Mouse (Mus musculus): ENCODE measurements around the gene Kdf1. TPM values are rescaled to one million over a fixed set of nuclear protein-coding genes. Genes with fewer than 3 reads are reported as not detected.

The Kdf1 gene
- polyA plus RNA-seq, 1 experiment, result 0.01 TPM

DNA sequence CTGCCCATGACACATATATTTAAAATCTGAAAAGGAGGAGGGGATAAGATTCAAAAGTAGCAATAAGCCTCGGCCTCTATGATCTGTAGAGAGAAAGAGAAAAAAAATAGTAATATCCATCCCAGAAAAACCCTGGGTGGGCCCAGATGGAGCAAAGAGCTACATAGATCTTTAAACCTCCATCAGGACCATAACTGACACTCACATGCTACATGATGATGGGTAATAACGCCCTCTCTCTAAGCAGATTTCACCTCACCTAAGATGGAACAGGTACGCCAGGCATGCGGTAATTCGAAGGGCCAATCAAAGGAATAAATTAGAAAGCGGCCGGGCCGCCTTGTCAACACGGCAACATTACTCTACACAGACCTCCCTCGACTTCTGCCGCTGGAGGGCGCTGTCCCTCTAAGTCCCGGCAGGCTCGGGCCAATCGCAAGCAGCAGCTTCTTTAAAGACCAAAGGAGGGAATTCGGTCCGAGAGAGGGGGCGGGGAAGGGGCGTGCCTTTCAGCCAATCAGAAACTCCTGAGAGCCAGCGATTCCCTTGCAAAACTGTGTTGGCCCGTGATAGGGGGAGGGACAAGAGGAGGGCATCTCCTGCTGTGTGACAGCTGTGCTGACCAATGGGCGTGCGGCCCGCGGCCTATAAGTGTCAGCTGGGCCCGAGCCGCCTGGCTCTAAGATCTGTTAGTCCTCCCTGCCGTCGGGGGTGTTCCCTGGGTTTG lies 39.1 kb upstream of the Kdf1 start, which contains the start of gene Tent5b:
TSS of gene Tent5b (plus strand) at position 675 of the 727 bp plus-strand sequence.
- H3K27me3 ChIP-seq (ENCODE audit: control insufficient read depth, insufficient read depth, insufficient read length), result no peaks in the 10 kb centered on the region
- no peak within 1 kb of the TSS for H3ac ChIP-seq (ENCODE audit: control insufficient read depth, insufficient read length)
- H3K4me3 ChIP-seq, result peak within 1 kb of the TSS; percentile 22
- H3K4me2 ChIP-seq (ENCODE audit: low read depth), result peak within 1 kb of the TSS; percentile 68
- H3K79me2 ChIP-seq (ENCODE audit: control insufficient read depth, insufficient read depth), result no peaks in the 10 kb centered on the region
- no peak for TF ChIP-seq POLR2A (IDR thresholded peaks at IDR 0.05; ENCODE audit: insufficient read length, low read depth)
- no peak for TF ChIP-seq TCF3 (IDR thresholded peaks at IDR 0.05; ENCODE audit: insufficient read length, low read depth)
- TF ChIP-seq SRF (IDR thresholded peaks at IDR 0.05; ENCODE audit: control insufficient read depth, insufficient read length, low read depth), result peak; percentile 55
- TF ChIP-seq CEBPB (IDR thresholded peaks at IDR 0.05; ENCODE audit: insufficient read depth, poor library complexity, severe bottlenecking), result no peak
- no peak for TF ChIP-seq REST (IDR thresholded peaks at IDR 0.05; ENCODE audit: insufficient read depth, insufficient read length)
- TF ChIP-seq USF1 (IDR thresholded peaks at IDR 0.05; ENCODE audit: low read depth), result no peak
- TF ChIP-seq POLR2AphosphoS2 (IDR thresholded peaks at IDR 0.05; ENCODE audit: insufficient read length, low read depth), result no peak
- no peak for TF ChIP-seq MAX (IDR thresholded peaks at IDR 0.05; ENCODE audit: low read depth)
- TF ChIP-seq TCF12 (IDR thresholded peaks at IDR 0.05; ENCODE audit: insufficient read depth, poor library complexity, severe bottlenecking), result no peak
- TF ChIP-seq MYOG (IDR thresholded peaks at IDR 0.05; ENCODE audit: control insufficient read depth in 1 of 3, insufficient read depth in 1 of 3, insufficient read length in 2 of 3, low read depth in 2 of 3), result peak in 2 of 3 experiments; percentile 2 to 27
- peak in 1 of 3 experiments; percentile 36 for TF ChIP-seq MYOD1 (IDR thresholded peaks at IDR 0.05; ENCODE audit: control insufficient read depth in 1 of 3, insufficient read length in 2 of 3, low read depth in 2 of 3)
- peak; percentile 60 for TF ChIP-seq E2F4 (IDR thresholded peaks at IDR 0.05; ENCODE audit: insufficient read depth)
- H3K36me3 ChIP-seq (ENCODE audit: control insufficient read depth, insufficient read depth), result no peaks in the 10 kb centered on the region

GRCm38 (mm10) chr4:133480185-133480537 lies 38.6 kb upstream of the Kdf1 start:
- peak overlapping the region; percentile 22 for H3K4me3 ChIP-seq
- TF ChIP-seq TCF12 (IDR thresholded peaks at IDR 0.05; ENCODE audit: insufficient read depth, poor library complexity, severe bottlenecking) (no peak), MAX (IDR thresholded peaks at IDR 0.05; ENCODE audit: low read depth) (no peak), MYOG (IDR thresholded peaks at IDR 0.05; ENCODE audit: control insufficient read depth in 1 of 3, insufficient read depth in 1 of 3, insufficient read length in 2 of 3, low read depth in 2 of 3) (no peak), MYOD1 (IDR thresholded peaks at IDR 0.05; ENCODE audit: control insufficient read depth in 1 of 3, insufficient read length in 2 of 3, low read depth in 2 of 3) (no peak), TCF3 (IDR thresholded peaks at IDR 0.05; ENCODE audit: insufficient read length, low read depth) (no peak), E2F4 (IDR thresholded peaks at IDR 0.05; ENCODE audit: insufficient read depth) (no peak), POLR2AphosphoS2 (IDR thresholded peaks at IDR 0.05; ENCODE audit: insufficient read length, low read depth) (no peak), SRF (IDR thresholded peaks at IDR 0.05; ENCODE audit: control insufficient read depth, insufficient read length, low read depth) (no peak), USF1 (IDR thresholded peaks at IDR 0.05; ENCODE audit: low read depth) (no peak), POLR2A (IDR thresholded peaks at IDR 0.05; ENCODE audit: insufficient read length, low read depth) (no peak), REST (IDR thresholded peaks at IDR 0.05; ENCODE audit: insufficient read depth, insufficient read length) (no peak), CEBPB (IDR thresholded peaks at IDR 0.05; ENCODE audit: insufficient read depth, poor library complexity, severe bottlenecking) (no peak)
- H3ac ChIP-seq (ENCODE audit: control insufficient read depth, insufficient read length), result no peak overlapping the region
- H3K36me3 ChIP-seq (ENCODE audit: control insufficient read depth, insufficient read depth), result no peaks in the 10 kb centered on the region
- H3K4me2 ChIP-seq (ENCODE audit: low read depth), result peak overlapping the region; percentile 68
- H3K27me3 ChIP-seq (ENCODE audit: control insufficient read depth, insufficient read depth, insufficient read length), result no peaks in the 10 kb centered on the region
- H3K79me2 ChIP-seq (ENCODE audit: control insufficient read depth, insufficient read depth), result no peaks in the 10 kb centered on the region

DNA sequence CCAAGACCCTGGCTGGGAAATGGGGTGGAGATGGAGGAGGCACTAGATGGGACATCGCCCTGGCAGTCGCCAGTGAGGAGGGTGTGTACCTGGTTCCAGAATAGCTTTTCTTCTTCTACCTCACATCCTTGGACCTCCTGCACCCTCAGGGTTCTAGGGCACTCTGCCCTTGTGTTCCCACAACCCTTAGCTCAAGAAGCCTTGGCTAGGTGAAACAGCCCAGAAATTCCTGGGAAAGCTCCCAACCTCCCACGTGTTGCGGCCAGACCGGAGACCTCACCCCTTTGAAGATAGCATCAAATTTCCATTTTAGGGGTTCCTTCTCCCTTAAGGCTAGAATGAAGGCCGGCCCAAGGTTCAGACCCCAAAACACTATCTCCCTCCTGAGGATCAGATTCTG lies 38.0 kb upstream of the Kdf1 start:
- Histone ChIP-seq H3K4me2 (ENCODE audit: low read depth) (peak overlapping the region; percentile 68), H3K27me3 (ENCODE audit: control insufficient read depth, insufficient read depth, insufficient read length) (no peaks in the 10 kb centered on the region), H3ac (ENCODE audit: control insufficient read depth, insufficient read length) (no peak overlapping the region), H3K4me3 (peak overlapping the region; percentile 22), H3K79me2 (ENCODE audit: control insufficient read depth, insufficient read depth) (no peaks in the 10 kb centered on the region), H3K36me3 (ENCODE audit: control insufficient read depth, insufficient read depth) (no peaks in the 10 kb centered on the region)
- TF ChIP-seq POLR2A (IDR thresholded peaks at IDR 0.05; ENCODE audit: insufficient read length, low read depth) (no peak), REST (IDR thresholded peaks at IDR 0.05; ENCODE audit: insufficient read depth, insufficient read length) (no peak)

- no peak for TF ChIP-seq POLR2AphosphoS2 (IDR thresholded peaks at IDR 0.05; ENCODE audit: insufficient read length, low read depth)
- TF ChIP-seq E2F4 (IDR thresholded peaks at IDR 0.05; ENCODE audit: insufficient read depth), result no peak
- TF ChIP-seq MYOG (IDR thresholded peaks at IDR 0.05; ENCODE audit: control insufficient read depth in 1 of 3, insufficient read depth in 1 of 3, insufficient read length in 2 of 3, low read depth in 2 of 3), result no peak
- peak; percentile 2 for TF ChIP-seq TCF3 (IDR thresholded peaks at IDR 0.05; ENCODE audit: insufficient read length, low read depth)
- TF ChIP-seq TCF12 (IDR thresholded peaks at IDR 0.05; ENCODE audit: insufficient read depth, poor library complexity, severe bottlenecking), result no peak
- no peak for TF ChIP-seq USF1 (IDR thresholded peaks at IDR 0.05; ENCODE audit: low read depth)
- TF ChIP-seq REST (IDR thresholded peaks at IDR 0.05; ENCODE audit: insufficient read depth, insufficient read length), result no peak
- Histone ChIP-seq H3K4me2 (ENCODE audit: low read depth) (peak overlapping the region; percentile 68), H3K4me3 (peak overlapping the region; percentile 22)
These were observed 37.3 kb upstream of the Kdf1 start for GRCm38 (mm10) chr4:133481488-133481887.

DNA sequence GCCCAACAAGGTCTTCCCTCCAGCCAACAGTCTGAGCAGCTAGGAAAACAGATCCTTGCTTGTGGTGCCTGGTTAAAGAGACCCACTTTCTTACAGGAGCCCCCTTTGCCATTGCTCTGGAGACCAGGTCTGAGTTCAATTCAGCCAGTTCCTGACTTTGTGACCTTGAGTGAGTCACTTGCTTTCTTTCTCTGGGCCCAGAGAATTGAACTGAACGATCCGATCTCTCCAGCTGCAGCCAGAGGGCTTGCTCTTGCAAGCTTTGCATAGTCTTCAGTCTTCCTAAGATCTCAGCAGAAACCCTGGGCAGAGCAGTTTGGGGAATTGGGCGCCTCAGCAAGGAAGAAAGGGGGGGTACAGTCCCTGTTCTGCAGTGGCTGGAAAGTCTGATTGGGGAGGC lies 36.3 kb upstream of the Kdf1 start:
- no peak overlapping the region for H3K4me2 ChIP-seq (ENCODE audit: low read depth)
- no peak overlapping the region for H3K4me3 ChIP-seq
- H3K79me2 ChIP-seq (ENCODE audit: control insufficient read depth, insufficient read depth), result no peaks in the 10 kb centered on the region
- H3ac ChIP-seq (ENCODE audit: control insufficient read depth, insufficient read length), result no peak overlapping the region
- no peak for TF ChIP-seq TCF12 (IDR thresholded peaks at IDR 0.05; ENCODE audit: insufficient read depth, poor library complexity, severe bottlenecking)
- no peak for TF ChIP-seq E2F4 (IDR thresholded peaks at IDR 0.05; ENCODE audit: insufficient read depth)
- no peak for TF ChIP-seq POLR2A (IDR thresholded peaks at IDR 0.05; ENCODE audit: insufficient read length, low read depth)
- no peak for TF ChIP-seq MYOD1 (IDR thresholded peaks at IDR 0.05; ENCODE audit: control insufficient read depth in 1 of 3, insufficient read length in 2 of 3, low read depth in 2 of 3)
- no peak for TF ChIP-seq SRF (IDR thresholded peaks at IDR 0.05; ENCODE audit: control insufficient read depth, insufficient read length, low read depth)
- TF ChIP-seq REST (IDR thresholded peaks at IDR 0.05; ENCODE audit: insufficient read depth, insufficient read length), result no peak
- no peak for TF ChIP-seq TCF3 (IDR thresholded peaks at IDR 0.05; ENCODE audit: insufficient read length, low read depth)
- no peak for TF ChIP-seq CEBPB (IDR thresholded peaks at IDR 0.05; ENCODE audit: insufficient read depth, poor library complexity, severe bottlenecking)
- TF ChIP-seq USF1 (IDR thresholded peaks at IDR 0.05; ENCODE audit: low read depth), result no peak
- TF ChIP-seq POLR2AphosphoS2 (IDR thresholded peaks at IDR 0.05; ENCODE audit: insufficient read length, low read depth), result no peak
- no peak for TF ChIP-seq MAX (IDR thresholded peaks at IDR 0.05; ENCODE audit: low read depth)
- TF ChIP-seq MYOG (IDR thresholded peaks at IDR 0.05; ENCODE audit: control insufficient read depth in 1 of 3, insufficient read depth in 1 of 3, insufficient read length in 2 of 3, low read depth in 2 of 3), result no peak
- no peaks in the 10 kb centered on the region for H3K36me3 ChIP-seq (ENCODE audit: control insufficient read depth, insufficient read depth)
- H3K27me3 ChIP-seq (ENCODE audit: control insufficient read depth, insufficient read depth, insufficient read length), result no peaks in the 10 kb centered on the region

More at GRCm38 (mm10) chr4:133481488-133481887, 37.3 kb upstream of the Kdf1 start:
- no peaks in the 10 kb centered on the region for H3K27me3 ChIP-seq (ENCODE audit: control insufficient read depth, insufficient read depth, insufficient read length)
- H3K36me3 ChIP-seq (ENCODE audit: control insufficient read depth, insufficient read depth), result no peaks in the 10 kb centered on the region
- no peaks in the 10 kb centered on the region for H3K79me2 ChIP-seq (ENCODE audit: control insufficient read depth, insufficient read depth)
- no peak overlapping the region for H3ac ChIP-seq (ENCODE audit: control insufficient read depth, insufficient read length)
